Mouse (Mus musculus): ENCODE results near the gene Adat2.

The Adat2 gene

GRCm38 (mm10) chr10:13552646-13553497 is at the start of gene Adat2, which contains the start of gene Pex3:
Gene Adat2 (plus strand): TSS chr10:13552894.
Gene Pex3 (minus strand): TSS chr10:13553142.
- DNase-seq: peak; percentile 94 to 95

DNA sequence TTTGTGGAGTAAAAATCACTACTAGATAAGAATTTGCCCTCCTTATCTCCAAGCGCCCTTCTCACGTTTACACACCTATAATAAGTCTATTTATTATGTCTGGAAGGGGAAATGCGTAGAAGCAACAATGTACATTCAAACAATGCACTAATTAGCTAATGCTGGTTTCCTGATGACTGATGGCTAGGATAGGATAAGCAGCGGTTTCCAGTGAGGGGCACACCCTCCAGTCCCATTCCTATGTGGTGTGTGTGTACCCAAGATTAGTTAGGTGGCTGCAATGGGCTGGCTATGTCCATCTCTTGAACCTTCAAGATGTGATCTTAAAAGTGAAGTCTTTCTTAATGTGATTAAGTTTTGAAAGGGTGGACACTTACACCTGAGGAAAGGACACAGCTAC is 30.8 kb upstream of the Adat2 start:
- DNase-seq: no peak

GRCm38 (mm10) chr10:13528155-13528554 is 24.5 kb upstream of the Adat2 start:
- no peak for DNase-seq

DNA sequence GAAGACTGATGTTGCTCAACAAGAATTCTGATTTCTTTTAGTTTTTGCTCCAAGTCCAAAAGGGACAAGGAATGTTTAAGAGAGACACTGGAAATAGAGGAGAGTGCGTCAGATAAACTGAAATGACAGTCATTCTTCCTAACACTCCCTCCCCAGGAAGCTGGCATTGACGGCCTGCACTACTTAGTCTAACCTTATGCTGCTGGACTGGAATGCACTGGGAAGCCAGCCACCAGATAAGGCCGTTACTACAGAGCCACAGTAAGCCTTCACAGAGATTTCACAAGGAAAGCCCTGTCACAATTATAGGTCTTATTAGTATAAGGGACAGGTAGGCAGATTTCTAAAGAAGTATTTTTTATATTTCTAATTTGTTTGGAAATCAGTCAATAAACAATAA is 17.9 kb upstream of the Adat2 start:
- no peak for DNase-seq

GRCm38 (mm10) chr10:13536706-13537105 is 16.0 kb upstream of the Adat2 start:
- no peak for DNase-seq

DNA sequence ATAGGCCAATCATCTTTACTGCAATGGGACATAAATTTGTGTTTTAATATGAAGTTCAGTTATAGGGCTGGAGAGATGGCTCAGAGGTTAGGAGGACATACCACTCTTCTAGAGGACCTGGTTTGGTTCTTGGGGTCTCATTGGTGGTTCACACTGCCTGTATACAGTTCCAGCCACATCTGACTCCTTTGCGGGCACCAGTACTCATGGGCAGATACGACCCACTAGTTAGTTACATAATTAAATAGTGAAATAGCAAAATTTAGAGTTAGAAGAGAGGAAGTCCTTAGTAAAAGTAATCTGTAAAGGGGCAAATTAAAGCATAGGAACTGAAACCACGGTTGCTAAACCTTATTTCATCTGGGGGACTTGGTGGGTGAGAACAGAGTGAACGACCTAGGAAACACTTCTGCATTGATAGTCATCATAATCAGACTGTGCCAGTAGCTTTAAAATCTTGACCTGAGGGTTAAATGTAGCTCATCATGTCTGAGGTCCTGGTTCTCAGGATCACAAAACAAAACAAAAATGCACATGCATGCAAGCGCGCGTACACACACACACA is 12.8 kb upstream of the Adat2 start:
- no peak for DNase-seq

- no peak for DNase-seq
Measured at GRCm38 (mm10) chr10:13541721-13542120, 11.0 kb upstream of the Adat2 start.

- no peak for DNase-seq
Measured at GRCm38 (mm10) chr10:13553498-13553985, 848 bp downstream of the Adat2 start.

DNA sequence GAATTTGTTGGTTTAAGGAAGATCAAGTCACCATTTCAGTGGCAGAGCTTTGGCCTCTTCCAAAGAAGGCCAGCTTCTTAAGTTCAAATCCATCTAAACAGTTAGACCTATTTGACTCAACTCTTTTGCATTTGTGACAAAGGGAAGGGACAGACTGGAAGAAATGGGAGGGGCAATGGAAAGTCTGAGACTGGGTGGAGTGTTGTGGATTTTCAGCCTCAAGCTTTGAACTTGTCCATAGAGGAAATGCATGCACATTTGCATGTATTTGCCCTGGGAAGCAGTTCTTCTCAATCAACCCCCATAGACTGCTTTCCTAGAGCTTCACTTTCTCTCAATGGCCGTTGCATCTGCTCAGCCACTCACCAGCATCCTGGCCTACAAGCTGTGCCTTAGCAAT is 1.6 kb downstream of the Adat2 start:
- no peak for DNase-seq

- no peak for DNase-seq
Measured at GRCm38 (mm10) chr10:13560014-13560674, 7.5 kb downstream of the Adat2 start.

DNA sequence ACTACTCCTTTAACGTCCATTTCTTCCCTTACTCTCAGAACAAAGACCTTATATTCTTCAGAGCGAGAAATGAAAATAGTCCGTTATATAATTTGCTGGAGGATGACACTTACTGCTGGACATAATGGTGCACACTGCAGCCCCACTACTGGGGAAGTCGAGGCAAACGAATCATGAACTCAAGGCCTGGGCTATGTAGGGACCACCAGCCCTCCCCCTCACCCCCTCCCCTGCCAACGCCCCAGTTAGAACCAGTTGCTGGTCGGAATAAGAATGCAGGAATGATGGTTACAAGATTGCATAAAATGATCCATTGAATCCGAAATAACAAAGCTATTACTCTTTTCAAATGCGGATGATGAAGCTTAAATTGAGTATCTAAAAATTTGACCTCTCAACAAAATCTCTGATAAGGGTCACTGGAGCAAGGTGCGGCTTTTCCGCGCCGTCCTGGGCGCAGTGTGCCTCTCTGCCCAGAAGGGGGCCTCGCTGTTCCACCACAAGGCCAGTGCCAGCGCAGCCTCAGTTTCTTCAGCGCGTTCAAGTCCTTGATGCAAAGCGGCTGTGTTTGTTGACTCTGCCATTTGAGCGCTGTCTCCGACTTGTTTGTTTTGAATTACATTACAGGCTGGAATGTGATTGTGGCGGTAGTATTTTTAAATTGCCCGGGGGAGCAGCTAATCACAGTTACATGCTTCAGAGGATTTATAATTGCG is 11.8 kb downstream of the Adat2 start:
- peak; percentile 72 to 77 for DNase-seq

- DNase-seq: no peak
Measured at GRCm38 (mm10) chr10:13565080-13565448, 12.4 kb downstream of the Adat2 start.

DNA sequence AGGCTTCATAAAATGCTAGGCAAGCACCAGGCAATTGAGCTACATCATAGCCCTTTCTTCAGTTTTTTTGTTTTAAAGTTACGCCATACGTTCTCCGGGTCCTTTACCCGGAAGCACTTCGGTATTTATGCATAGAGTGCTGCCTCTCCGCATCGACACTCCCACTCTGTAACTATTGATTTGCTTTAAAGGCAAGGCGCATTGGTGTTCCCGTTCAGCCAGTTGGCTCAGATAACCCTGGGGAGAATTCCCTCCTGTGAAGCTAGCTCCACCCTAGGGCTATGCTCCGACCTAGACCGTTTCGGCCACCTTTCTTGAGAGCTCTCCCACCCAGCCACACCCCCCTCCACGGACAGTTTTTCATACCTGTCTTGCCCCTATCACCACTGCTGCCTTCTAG is 13.7 kb downstream of the Adat2 start:
- DNase-seq: no peak

- DNase-seq: no peak
Measured at GRCm38 (mm10) chr10:13569818-13570217, 17.1 kb downstream of the Adat2 start.

DNA sequence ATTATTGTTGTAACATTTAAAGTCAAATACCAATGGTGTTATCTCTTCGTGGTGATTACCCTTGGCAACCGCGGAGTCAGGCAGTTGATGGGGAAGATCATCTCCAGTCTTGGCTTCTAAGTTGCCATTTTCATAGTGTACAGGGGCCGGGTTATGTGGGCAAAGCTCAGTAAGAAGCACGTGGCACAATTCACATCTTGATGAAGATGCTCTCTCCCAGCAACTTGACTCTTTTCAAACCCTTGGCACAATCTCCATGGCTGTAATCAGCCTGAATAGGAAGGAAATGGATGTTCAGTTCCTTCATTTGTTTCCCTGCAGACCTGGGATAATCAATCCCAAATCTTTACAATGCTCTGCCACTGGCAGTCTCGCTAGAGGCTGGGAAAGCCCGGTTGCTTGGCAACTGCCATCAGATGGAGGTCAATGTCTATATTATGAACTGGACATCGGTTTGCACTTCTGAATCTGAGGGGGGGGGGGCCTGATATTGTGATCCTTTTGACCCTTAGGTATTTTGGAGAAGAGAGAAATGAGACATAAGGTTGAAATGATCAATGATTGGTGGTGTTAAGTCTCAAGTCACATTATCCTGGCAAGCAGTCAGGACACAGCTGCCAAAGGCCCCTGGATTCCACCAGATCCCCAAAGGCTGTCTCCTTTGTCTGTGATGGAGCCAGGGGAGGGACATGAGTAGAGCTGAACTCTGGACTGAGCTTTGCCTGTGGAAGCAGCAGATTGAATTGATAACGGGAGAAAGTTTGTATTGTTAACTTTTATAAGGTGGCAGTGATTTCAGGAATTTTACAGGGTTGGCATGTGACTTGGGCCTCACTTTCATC is 18.2 kb downstream of the Adat2 start:
- no peak for DNase-seq

GRCm38 (mm10) chr10:13572003-13572402 is 19.3 kb downstream of the Adat2 start:
- DNase-seq: no peak

DNA sequence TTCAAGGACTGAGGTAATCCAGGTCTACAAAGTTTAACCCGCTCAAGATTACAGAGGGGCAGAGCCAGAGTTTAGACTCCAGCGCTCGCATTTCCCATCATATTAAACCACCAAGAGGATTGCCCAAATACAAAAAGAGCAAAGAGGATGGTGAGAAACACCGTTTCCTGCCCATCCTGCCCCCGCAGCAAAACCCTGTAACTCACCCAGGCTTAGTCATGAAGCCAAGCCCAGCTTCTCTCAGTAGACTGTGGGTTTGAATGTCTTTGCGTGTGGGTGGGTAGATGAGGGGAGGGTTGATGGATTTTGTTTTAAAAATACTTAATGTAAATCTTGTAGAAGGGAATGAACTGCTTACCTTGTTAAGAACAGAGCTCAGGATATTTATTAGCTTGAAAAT is 19.7 kb downstream of the Adat2 start:
- DNase-seq: no peak

- DNase-seq: no peak
Measured at GRCm38 (mm10) chr10:13577123-13577522, 24.4 kb downstream of the Adat2 start.

- no peak for DNase-seq
Measured at GRCm38 (mm10) chr10:13587914-13588313, 35.2 kb downstream of the Adat2 start.

DNA sequence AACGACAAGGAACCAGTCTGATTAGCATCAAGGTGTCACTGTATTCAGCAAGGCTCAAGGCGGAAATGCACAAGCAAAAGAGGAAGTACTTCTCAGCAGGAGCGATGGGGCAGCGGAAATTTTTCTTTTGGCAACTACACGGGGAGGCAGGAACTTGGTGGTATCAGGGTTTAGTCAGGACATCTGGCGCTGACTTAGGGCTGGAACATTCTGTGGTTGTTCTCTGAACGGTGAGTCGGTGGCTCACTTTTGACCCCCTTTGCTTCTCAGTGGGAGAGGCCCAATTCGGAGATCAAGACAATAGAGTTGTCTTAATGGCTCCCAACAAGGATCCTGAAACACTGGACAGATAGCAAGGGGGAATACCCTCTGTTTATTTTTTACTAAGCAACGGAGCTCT is 39.5 kb downstream of the Adat2 start:
- DNase-seq: no peak

DNA sequence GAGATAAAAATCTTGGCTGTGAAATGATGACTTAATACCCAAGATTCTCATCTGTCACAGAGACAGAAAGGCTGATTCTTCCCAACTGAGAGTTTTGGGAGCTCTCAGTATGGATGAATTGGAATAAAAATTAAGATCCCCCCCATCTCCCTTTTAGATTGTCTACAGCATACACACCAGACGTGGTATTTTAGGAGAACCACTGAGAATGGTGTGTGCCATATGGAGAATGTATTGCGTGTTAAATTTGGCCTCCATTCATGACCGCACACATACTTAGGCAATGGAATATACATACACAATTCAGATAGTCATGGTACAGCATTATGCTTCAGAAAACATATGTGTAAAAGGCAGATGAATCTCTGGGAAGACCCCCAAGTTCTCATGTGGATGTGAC is 40.8 kb downstream of the Adat2 start:
- no peak for DNase-seq

- no peak for DNase-seq
Measured at GRCm38 (mm10) chr10:13596073-13596472, 43.4 kb downstream of the Adat2 start.
